Mouse (Mus musculus) hindbrain, postnatal 0 days (tissue): ENCODE results near the gene Ano4. TPM values are rescaled to one million over a fixed set of nuclear protein-coding genes. Genes with fewer than 3 reads are reported as not detected.
A peak's percentile ranks its signal among the peaks of the same experiment; 100 is the strongest.

Experiments
- ATAC-seq: fragments of 200-750 bp; cut with Nextera tagmentation; 2 replicates; pipeline ENCODE4 v1.8.0; 2017; ENCODE audit warnings: mild to moderate bottlenecking, moderate TSS enrichment, moderate library complexity
- DNase-seq: peaks from one replicate; pipeline ENCODE4 v3.0.0-alpha.2; 2015; ENCODE audit warnings: low spot score
- H3K27ac ChIP-seq: fragments of 300-500 bp; sonication (generic); 2 replicates; pipeline ENCODE4 v1.5.1; 2014; ENCODE audit warnings: mild to moderate bottlenecking
- H3K27me3 ChIP-seq: fragments of 300-500 bp; sonication (generic); 2 replicates; pipeline ENCODE4 v1.6.1; 2014; ENCODE audit warnings: low read length, mixed read lengths; ENCODE audit not compliant: insufficient read depth
- H3K36me3 ChIP-seq: fragments of 300-500 bp; sonication (generic); 2 replicates; pipeline ENCODE4 v1.6.1; 2014; ENCODE audit warnings: low read length, mixed read lengths; ENCODE audit not compliant: insufficient read depth
- H3K4me1 ChIP-seq: fragments of 300-500 bp; sonication (generic); 2 replicates; pipeline ENCODE4 v1.6.1; 2014; ENCODE audit warnings: antibody characterized with exemption, low read length, mixed read lengths; ENCODE audit not compliant: insufficient read depth
- H3K4me2 ChIP-seq: fragments of 300-500 bp; sonication (generic); 2 replicates; pipeline ENCODE4 v1.6.1; 2014; ENCODE audit warnings: low read depth, mild to moderate bottlenecking, low read length, moderate library complexity, mixed read lengths
- H3K4me3 ChIP-seq: fragments of 300-500 bp; sonication (generic); 2 replicates; pipeline ENCODE4 v1.5.1; 2014; ENCODE audit warnings: low read length
- H3K9ac ChIP-seq: fragments of 300-500 bp; sonication (generic); replicated peaks from 2 replicates; pipeline ENCODE4 v1.6.1; 2014; ENCODE audit warnings: mild to moderate bottlenecking, low read length, moderate library complexity, mixed read lengths
- H3K9me3 ChIP-seq: fragments of 300-500 bp; sonication (generic); 2 replicates; pipeline ENCODE4 v1.6.1; 2016; ENCODE audit warnings: low read length, mixed read lengths
- CTCF ChIP-seq: IDR thresholded peaks from 2 replicates; pipeline ENCODE4 v1.5.1; 2016; ENCODE audit warnings: antibody characterized with exemption, control low read depth, low read depth
- WGBS: fragments of 180-500 bp; shearing (Covaris S2); extraction: QIAGEN DNeasy Blood & Tissue Kit; methylation state at CpG from one replicate; pipeline ENCODE4 v1.1.7; 2014; 5-methylcytosine and 5-hydroxymethylcytosine counted together
- polyA plus RNA-seq: library from polyadenylated mRNA; unstranded; fragments of >200 nt; fragmentation: Nextera tagmentation; extraction: Ambion mirVana; gene quantifications from 2 replicates; pipeline ENCODE4 v1.2.1, GENCODE M21; 2015
- total RNA-seq: library from RNA; depleted of rRNA; stranded (reverse); fragments of >200 nt; gene quantifications from 2 replicates; pipeline ENCODE4 v1.2.3, GENCODE M21; 2014

Ano4 gene
- total and polyA plus RNA-seq, 2 experiments from 2014 or later: 7.0 to 11.4 TPM

DNA sequence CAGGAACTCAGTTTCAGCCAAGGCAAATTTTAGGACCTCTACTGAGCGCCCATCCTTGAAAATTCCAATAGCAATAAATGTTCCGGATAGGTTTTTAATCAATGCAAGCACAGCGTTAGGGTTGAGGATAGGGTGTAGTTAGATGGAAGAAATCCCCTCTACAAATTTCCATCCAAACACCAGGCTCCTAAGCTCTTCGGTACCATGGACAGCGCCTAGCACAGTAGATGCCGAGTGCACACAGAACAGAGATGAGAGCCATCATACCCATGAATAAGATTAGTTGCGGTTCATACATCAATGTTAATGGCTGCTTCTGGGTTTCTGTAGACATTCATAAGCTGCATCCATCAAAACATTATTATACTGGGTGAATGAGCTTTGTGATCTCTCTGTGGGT lies 120.0 kb downstream of the Ano4 start:
- ATAC-seq (no peak), DNase-seq (peak; percentile 40)
- TF ChIP-seq CTCF: no peak
- H3K4me3 ChIP-seq: no peak overlapping the region
- H3K9me3 ChIP-seq: no peaks in the 10 kb centered on the region
- no peaks in the 10 kb centered on the region for H3K36me3 ChIP-seq
- no peak overlapping the region for H3K4me2 ChIP-seq
- H3K9ac ChIP-seq: no peak overlapping the region
- 46% methylated on average over 7 of the region's 7 CpGs for WGBS
- no peaks in the 10 kb centered on the region for H3K27me3 ChIP-seq
- no peaks in the 10 kb centered on the region for H3K4me1 ChIP-seq
- no peak overlapping the region for H3K27ac ChIP-seq

DNA sequence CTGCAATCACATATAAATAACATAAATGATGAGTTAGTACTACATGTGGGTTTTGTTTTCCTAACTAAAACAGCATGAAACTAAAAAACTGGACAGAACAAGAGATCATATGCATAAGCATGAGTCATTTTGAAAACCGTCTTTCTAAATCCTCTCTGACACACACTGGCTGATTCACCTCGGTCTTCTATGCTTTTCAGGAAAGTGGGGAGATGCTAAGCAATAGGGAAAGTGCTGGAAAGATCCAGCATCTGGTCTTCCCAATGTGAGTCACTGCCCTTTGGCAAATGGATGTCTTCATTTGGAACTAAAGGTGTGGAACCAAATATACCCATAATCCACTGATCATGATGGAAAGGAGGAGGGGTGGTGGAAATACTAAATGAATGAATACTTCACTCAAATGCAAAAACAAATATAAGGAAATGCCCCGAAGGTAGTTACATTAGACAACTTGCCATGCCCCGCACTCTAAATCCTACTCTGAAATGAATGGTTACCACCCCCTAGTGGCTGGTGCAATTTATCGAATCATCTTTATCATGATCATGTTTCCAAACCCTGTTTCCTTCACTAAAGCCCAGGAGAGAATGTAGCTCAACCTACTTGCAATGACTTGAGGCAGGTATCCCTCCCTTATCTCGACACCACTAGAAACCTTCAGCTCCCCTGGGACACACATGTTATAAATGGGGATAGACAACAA lies 122.1 kb downstream of the Ano4 start:
- Histone ChIP-seq H3K9me3 (no peaks in the 10 kb centered on the region), H3K27ac (no peak overlapping the region), H3K27me3 (no peaks in the 10 kb centered on the region), H3K4me3 (no peak overlapping the region), H3K4me2 (no peak overlapping the region), H3K4me1 (no peaks in the 10 kb centered on the region), H3K36me3 (no peaks in the 10 kb centered on the region), H3K9ac (no peak overlapping the region)
- whole genome bisulfite sequencing: 81% methylated on average over 6 of the region's 6 CpGs
- no peak for TF ChIP-seq CTCF
- DNase-seq (no peak), ATAC-seq (no peak)

DNA sequence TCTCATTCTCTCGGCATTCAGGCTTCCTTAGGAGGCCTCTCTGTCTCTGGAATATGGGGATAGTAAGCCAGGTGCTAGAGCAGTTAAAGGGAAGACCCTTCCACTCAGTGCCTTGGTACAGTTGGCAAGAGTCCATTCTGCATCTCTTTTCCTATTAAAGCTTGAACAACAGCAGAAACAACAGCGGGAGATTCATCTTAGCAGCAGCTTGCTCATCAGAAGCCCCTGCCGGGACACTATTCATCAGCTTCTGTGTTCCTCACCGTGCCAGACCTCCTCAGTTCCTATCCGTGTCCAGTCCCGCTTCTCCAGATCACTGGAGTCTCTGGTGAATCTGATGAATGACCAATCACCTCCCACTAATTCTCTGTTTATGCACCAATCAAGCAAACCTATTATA lies 128.5 kb downstream of the Ano4 start:
- peak; percentile 65 for DNase-seq

GRCm38 (mm10) chr10:89205858-89206257 lies 138.7 kb downstream of the Ano4 start:
- Histone ChIP-seq H3K4me1 (no peaks in the 10 kb centered on the region), H3K27ac (no peak overlapping the region), H3K4me3 (no peak overlapping the region), H3K9ac (no peak overlapping the region), H3K4me2 (no peak overlapping the region), H3K27me3 (no peaks in the 10 kb centered on the region), H3K9me3 (no peaks in the 10 kb centered on the region), H3K36me3 (no peaks in the 10 kb centered on the region)
- ATAC-seq (no peak), DNase-seq (peak; percentile 37)
- TF ChIP-seq CTCF: peak; percentile 63
- WGBS: 48% methylated on average over 2 of the region's 2 CpGs

More for the DNA sequence above, 128.5 kb downstream of the Ano4 start:
- H3K4me2 ChIP-seq: no peak overlapping the region
- WGBS: 50% methylated on average over 6 of the region's 6 CpGs
- no peak overlapping the region for H3K9ac ChIP-seq
- no peak for TF ChIP-seq CTCF
- H3K36me3 ChIP-seq: no peaks in the 10 kb centered on the region
- no peaks in the 10 kb centered on the region for H3K27me3 ChIP-seq
- H3K27ac ChIP-seq: no peak overlapping the region
- no peak overlapping the region for H3K4me3 ChIP-seq
- H3K4me1 ChIP-seq: no peaks in the 10 kb centered on the region
- no peaks in the 10 kb centered on the region for H3K9me3 ChIP-seq
- peak; percentile 58; the same call in 1 of the 2 replicates for ATAC-seq

GRCm38 (mm10) chr10:89196444-89196843 lies 148.1 kb downstream of the Ano4 start:
- ATAC-seq: no peak
- H3K9ac ChIP-seq: no peak overlapping the region
- no peaks in the 10 kb centered on the region for H3K27me3 ChIP-seq
- no peaks in the 10 kb centered on the region for H3K4me1 ChIP-seq
- no peak overlapping the region for H3K27ac ChIP-seq
- 92% methylated on average over 10 of the region's 10 CpGs for WGBS
- DNase-seq: no peak
- TF ChIP-seq CTCF: no peak
- H3K9me3 ChIP-seq: no peaks in the 10 kb centered on the region
- H3K36me3 ChIP-seq: no peaks in the 10 kb centered on the region
- H3K4me2 ChIP-seq: no peak overlapping the region
- H3K4me3 ChIP-seq: no peak overlapping the region

DNA sequence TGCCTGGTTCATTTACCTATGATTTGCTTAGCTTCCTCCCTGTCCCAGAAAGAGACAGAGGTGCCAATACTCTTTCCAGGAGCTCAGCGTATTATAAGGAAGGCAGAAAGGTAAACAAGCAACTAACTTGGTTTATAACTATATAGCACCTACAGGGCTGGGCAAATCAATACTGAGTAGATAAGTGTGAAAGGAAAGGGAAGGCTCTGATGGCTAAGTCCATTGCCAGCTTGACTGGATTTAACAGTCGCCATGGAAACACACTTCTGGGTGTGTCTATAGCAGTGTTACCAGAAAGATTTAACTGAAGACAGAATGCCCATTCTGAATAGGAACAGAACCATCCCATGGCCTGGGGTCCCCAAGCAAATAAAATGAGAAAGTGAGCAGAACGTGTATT lies 149.5 kb downstream of the Ano4 start:
- ATAC-seq (no peak), DNase-seq (no peak)
- H3K4me2 ChIP-seq: no peak overlapping the region
- H3K9me3 ChIP-seq: no peaks in the 10 kb centered on the region
- no peaks in the 10 kb centered on the region for H3K27me3 ChIP-seq
- H3K9ac ChIP-seq: no peak overlapping the region
- no peak overlapping the region for H3K27ac ChIP-seq
- TF ChIP-seq CTCF: no peak
- no peaks in the 10 kb centered on the region for H3K36me3 ChIP-seq
- no peaks in the 10 kb centered on the region for H3K4me1 ChIP-seq
- WGBS: 74% methylated on average over 3 of the region's 3 CpGs
- no peak overlapping the region for H3K4me3 ChIP-seq

DNA sequence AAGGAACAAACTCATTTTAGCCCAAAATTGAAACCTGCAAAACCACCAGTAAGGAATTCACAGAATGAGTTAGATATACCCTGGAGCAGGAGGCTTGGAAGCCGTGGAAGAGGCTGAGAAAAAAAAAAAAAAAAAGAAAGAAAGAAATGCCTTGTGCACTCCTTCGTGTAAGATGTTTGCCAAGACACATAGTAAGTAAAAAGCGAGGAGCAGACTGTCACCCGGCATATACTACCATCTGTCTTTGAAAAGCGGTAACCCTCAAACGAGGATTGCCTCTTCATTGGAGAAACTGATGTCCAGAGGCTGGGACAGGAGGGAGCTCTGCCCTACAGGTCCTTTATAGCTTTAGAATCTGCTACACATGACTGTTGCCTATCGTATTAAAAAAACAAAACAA lies 150.1 kb downstream of the Ano4 start:
- DNase-seq: no peak
- H3K36me3 ChIP-seq: no peaks in the 10 kb centered on the region
- ATAC-seq: no peak
- H3K4me2 ChIP-seq: no peak overlapping the region
- no peak overlapping the region for H3K4me3 ChIP-seq
- no peak for TF ChIP-seq CTCF
- no peaks in the 10 kb centered on the region for H3K9me3 ChIP-seq
- 70% methylated on average over 7 of the region's 7 CpGs for WGBS
- no peak overlapping the region for H3K9ac ChIP-seq
- no peaks in the 10 kb centered on the region for H3K27me3 ChIP-seq
- H3K27ac ChIP-seq: no peak overlapping the region
- no peaks in the 10 kb centered on the region for H3K4me1 ChIP-seq
